Mouse (Mus musculus): ENCODE measurements around the gene Nedd8. TPM values are rescaled to one million over a fixed set of nuclear protein-coding genes. Genes with fewer than 3 reads are reported as not detected.

The Nedd8 gene
- 101 and 168 TPM in 2 replicates for polyA plus RNA-seq (2012; rRNA removed)
- 279 and 286 TPM in 2 replicates for polyA plus RNA-seq (2014; fragmentation: Nextera tagmentation; extraction: Ambion mirVana)

DNA sequence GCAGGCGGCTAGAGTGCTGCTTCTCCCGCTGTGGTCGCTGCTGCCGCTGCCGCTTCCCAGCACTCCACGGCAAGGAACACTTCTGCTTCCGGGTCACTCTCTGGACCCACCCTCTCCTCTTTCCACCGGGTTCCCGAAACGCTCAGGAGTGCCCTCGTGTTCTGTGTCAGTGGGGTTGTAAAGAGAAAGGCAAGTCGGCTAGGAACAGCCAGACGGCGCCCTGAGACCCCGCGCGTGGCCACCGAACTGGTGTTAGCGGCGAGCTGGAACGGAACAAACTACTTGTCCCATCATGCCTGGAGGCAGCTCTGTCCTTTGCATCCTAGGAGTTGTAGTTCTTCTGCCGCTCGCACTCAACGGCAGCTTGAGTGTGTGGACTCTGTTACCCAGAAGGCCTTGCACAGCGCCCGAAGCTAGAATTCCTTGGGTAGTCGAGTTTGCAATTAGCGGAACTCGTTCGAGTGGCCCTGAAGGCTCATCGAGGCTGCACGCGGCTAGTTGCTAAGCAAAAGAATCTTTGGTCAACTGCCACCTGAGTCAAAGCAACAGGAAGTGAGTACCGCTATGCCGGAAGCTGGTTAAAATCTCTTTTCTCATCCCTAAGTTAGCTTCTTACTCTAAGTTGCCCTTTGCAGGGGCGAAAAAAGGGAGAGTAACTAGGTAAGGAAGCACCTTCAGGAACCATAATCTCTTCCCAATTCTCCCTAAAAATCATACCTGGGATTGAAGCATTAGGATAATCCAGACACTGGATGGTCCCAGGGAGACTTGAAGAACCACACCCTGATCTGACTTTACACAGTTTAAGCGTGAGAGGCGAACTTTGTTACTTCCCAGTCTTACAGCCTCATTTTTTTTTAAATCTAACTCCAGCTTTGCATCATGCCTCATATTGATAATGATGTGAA, at the start of gene Nedd8, which contains the start of gene Gmpr2:
Gene Nedd8, minus strand, starts transcription at position 292 of the 908 bp plus-strand sequence.
Gene Gmpr2, plus strand, starts transcription at position 109 of the 908 bp plus-strand sequence.
- WGBS (ENCODE audit: insufficient replicate concordance), result under 1% methylated on average over 38 of the region's 38 CpGs
- peak; percentile 90 to 94 (median 92) for DNase-seq (ENCODE audit: low read depth in 3 of 3, low spot score in 3 of 3)
- H3K27ac ChIP-seq, result peak within 1 kb of the TSS; percentile 90
- H3K4me1 ChIP-seq (replicated peaks; ENCODE audit: control insufficient read depth in 2 of 2, insufficient read depth in 2 of 2, low read length in 1 of 2), result peaks cover 3 to 4% of the 10 kb centered on the region in 2 experiments; a peak in 2 of 4 replicates
- TF ChIP-seq EP300 (IDR thresholded peaks at IDR 0.05; ENCODE audit: low read depth) (no peak), CTCF (IDR thresholded peaks at IDR 0.05; ENCODE audit: low read depth) (no peak)
- H3K4me3 ChIP-seq (ENCODE audit: insufficient read depth in 1 of 2, low read depth in 2 of 2, low read length in 2 of 2), result peak within 1 kb of the TSS; percentile 90 to 99
- no peaks in the 10 kb centered on the region for H3K9me3 ChIP-seq (ENCODE audit: control insufficient read depth, low read length)
- peak within 1 kb of the TSS; percentile 90 for H3K9ac ChIP-seq (replicated peaks)
- H3K4me2 ChIP-seq (ENCODE audit: low read depth), result peak within 1 kb of the TSS; percentile 95
- no peaks in the 10 kb centered on the region for H3K27me3 ChIP-seq (ENCODE audit: control insufficient read depth, insufficient read depth, low read length)
- peaks cover 20% of the 10 kb centered on the region for H3K36me3 ChIP-seq (replicated peaks; ENCODE audit: control insufficient read depth, insufficient read depth, low read depth)
- ATAC-seq (ENCODE audit: insufficient read depth), result peak; percentile 98

DNA sequence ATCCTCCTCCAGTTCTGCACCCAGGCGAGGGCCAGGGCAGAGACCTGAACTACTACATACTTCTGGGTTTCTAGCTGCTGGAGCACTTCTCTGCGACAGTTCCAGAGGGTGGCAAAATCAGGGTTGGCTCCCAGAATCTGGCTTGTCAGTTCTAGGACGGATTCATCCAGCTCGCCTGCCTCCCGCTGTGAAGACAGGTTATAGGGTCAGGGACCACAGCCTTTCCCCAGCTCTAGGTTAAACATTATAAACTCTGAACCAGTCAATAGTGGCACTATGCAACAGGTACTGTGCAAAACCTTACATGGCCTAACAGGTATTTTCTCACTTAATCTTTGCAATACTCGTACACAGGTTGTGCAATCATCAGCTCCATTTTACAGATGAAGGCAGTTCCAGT, 49.2 kb upstream of the Nedd8 start:
- Histone ChIP-seq H3K4me3 (ENCODE audit: insufficient read depth in 1 of 2, low read depth in 2 of 2, low read length in 2 of 2) (peak overlapping the region in 1 of 2 experiments; percentile 79; a peak in 3 of 4 replicates), H3K27ac (peak overlapping the region; percentile 18; the same call in 1 of the 2 replicates), H3K9ac (replicated peaks) (no peak overlapping the region; the same call in 1 of the 2 replicates)

GRCm38 (mm10) chr14:55720666-55721065, 48.7 kb upstream of the Nedd8 start:
- Histone ChIP-seq H3K36me3 (replicated peaks; ENCODE audit: control insufficient read depth, insufficient read depth, low read depth) (no peaks in the 10 kb centered on the region), H3K27me3 (ENCODE audit: control insufficient read depth, insufficient read depth, low read length) (no peaks in the 10 kb centered on the region), H3K27ac (no peak overlapping the region), H3K4me1 (replicated peaks; ENCODE audit: control insufficient read depth in 2 of 2, insufficient read depth in 2 of 2, low read length in 1 of 2) (peaks cover 20 to 21% of the 10 kb centered on the region in 2 experiments; a peak in 3 of 4 replicates), H3K4me3 (ENCODE audit: insufficient read depth in 1 of 2, low read depth in 2 of 2, low read length in 2 of 2) (no peak overlapping the region; a peak in 1 of 4 replicates), H3K4me2 (ENCODE audit: low read depth) (peak overlapping the region; percentile 82; the same call in 1 of the 2 replicates), H3K9me3 (ENCODE audit: control insufficient read depth, low read length) (no peaks in the 10 kb centered on the region), H3K9ac (replicated peaks) (no peak overlapping the region)
- DNase-seq (ENCODE audit: low read depth in 3 of 3, low spot score in 3 of 3) (no peak), ATAC-seq (ENCODE audit: insufficient read depth) (no peak)
- TF ChIP-seq CTCF (IDR thresholded peaks at IDR 0.05; ENCODE audit: low read depth) (no peak), EP300 (IDR thresholded peaks at IDR 0.05; ENCODE audit: low read depth) (no peak)
- WGBS (ENCODE audit: insufficient replicate concordance), result 90% methylated on average over 12 of the region's 12 CpGs

More for the DNA sequence above, 49.2 kb upstream of the Nedd8 start:
- no peak for ATAC-seq (ENCODE audit: insufficient read depth)
- Histone ChIP-seq H3K27me3 (ENCODE audit: control insufficient read depth, insufficient read depth, low read length) (no peaks in the 10 kb centered on the region), H3K4me1 (replicated peaks; ENCODE audit: control insufficient read depth in 2 of 2, insufficient read depth in 2 of 2, low read length in 1 of 2) (peaks cover 20 to 21% of the 10 kb centered on the region in 2 experiments; a peak in 3 of 4 replicates), H3K36me3 (replicated peaks; ENCODE audit: control insufficient read depth, insufficient read depth, low read depth) (no peaks in the 10 kb centered on the region), H3K4me2 (ENCODE audit: low read depth) (peak overlapping the region; percentile 82), H3K9me3 (ENCODE audit: control insufficient read depth, low read length) (no peaks in the 10 kb centered on the region)
- DNase-seq (ENCODE audit: low read depth in 3 of 3, low spot score in 3 of 3), result no peak
- WGBS (ENCODE audit: insufficient replicate concordance), result 74% methylated on average over 6 of the region's 6 CpGs
- no peak for TF ChIP-seq CTCF (IDR thresholded peaks at IDR 0.05; ENCODE audit: low read depth)
- no peak for TF ChIP-seq EP300 (IDR thresholded peaks at IDR 0.05; ENCODE audit: low read depth)

- Histone ChIP-seq H3K36me3 (replicated peaks; ENCODE audit: control insufficient read depth, insufficient read depth, low read depth) (no peaks in the 10 kb centered on the region), H3K4me3 (ENCODE audit: insufficient read depth in 1 of 2, low read depth in 2 of 2, low read length in 2 of 2) (no peak overlapping the region), H3K4me2 (ENCODE audit: low read depth) (no peak overlapping the region), H3K9ac (replicated peaks) (no peak overlapping the region), H3K27ac (no peak overlapping the region), H3K27me3 (ENCODE audit: control insufficient read depth, insufficient read depth, low read length) (no peaks in the 10 kb centered on the region), H3K4me1 (replicated peaks; ENCODE audit: control insufficient read depth in 2 of 2, insufficient read depth in 2 of 2, low read length in 1 of 2) (peaks cover 19 to 21% of the 10 kb centered on the region in 2 experiments; a peak in 3 of 4 replicates), H3K9me3 (ENCODE audit: control insufficient read depth, low read length) (no peaks in the 10 kb centered on the region)
- DNase-seq (ENCODE audit: low read depth in 3 of 3, low spot score in 3 of 3) (no peak), ATAC-seq (ENCODE audit: insufficient read depth) (no peak)
- 74% methylated on average over 6 of the region's 6 CpGs for WGBS (ENCODE audit: insufficient replicate concordance)
- TF ChIP-seq EP300 (IDR thresholded peaks at IDR 0.05; ENCODE audit: low read depth) (no peak), CTCF (IDR thresholded peaks at IDR 0.05; ENCODE audit: low read depth) (no peak)
Observed at GRCm38 (mm10) chr14:55719737-55720136, 47.8 kb upstream of the Nedd8 start.

- no peaks in the 10 kb centered on the region for H3K9me3 ChIP-seq (ENCODE audit: control insufficient read depth, low read length)
- H3K27ac ChIP-seq, result no peak overlapping the region
- no peak overlapping the region for H3K4me3 ChIP-seq (ENCODE audit: insufficient read depth in 1 of 2, low read depth in 2 of 2, low read length in 2 of 2)
- TF ChIP-seq CTCF (IDR thresholded peaks at IDR 0.05; ENCODE audit: low read depth) (no peak), EP300 (IDR thresholded peaks at IDR 0.05; ENCODE audit: low read depth) (no peak)
- 64% methylated on average over 8 of the region's 8 CpGs for WGBS (ENCODE audit: insufficient replicate concordance)
- H3K4me1 ChIP-seq (replicated peaks; ENCODE audit: control insufficient read depth in 2 of 2, insufficient read depth in 2 of 2, low read length in 1 of 2), result peaks cover 2 to 4% of the 10 kb centered on the region in 2 experiments; a peak in 2 of 4 replicates
- H3K9ac ChIP-seq (replicated peaks), result no peak overlapping the region
- no peaks in the 10 kb centered on the region for H3K36me3 ChIP-seq (replicated peaks; ENCODE audit: control insufficient read depth, insufficient read depth, low read depth)
- no peak for ATAC-seq (ENCODE audit: insufficient read depth)
- H3K4me2 ChIP-seq (ENCODE audit: low read depth), result no peak overlapping the region
- no peak for DNase-seq (ENCODE audit: low read depth in 3 of 3, low spot score in 3 of 3)
- H3K27me3 ChIP-seq (ENCODE audit: control insufficient read depth, insufficient read depth, low read length), result no peaks in the 10 kb centered on the region
Observed at GRCm38 (mm10) chr14:55716884-55717283, 45.0 kb upstream of the Nedd8 start.

Data from liver, embryonic 14.5 days (tissue).